Mouse (Mus musculus) neutrophil, adult 5-6 weeks (primary cell): ENCODE results near the gene Brd4. TPM values are rescaled to one million over a fixed set of nuclear protein-coding genes. Genes with fewer than 3 reads are reported as not detected.

Experiments
- total RNA-seq: library from RNA; stranded (forward); fragments of 200-1000 nt; gene quantifications from 2 replicates; pipeline ENCODE4 v1.2.3, GENCODE M21; 2017

The Brd4 gene
- total RNA-seq, 1 experiment from 2014 or later, result 73.6 TPM

Other genes starting within 250 kb of the Brd4 start
- 16.3 and 23.0 TPM in 2 replicates for gene Rrp1b, start 248.6 kb downstream of the Brd4 start, total RNA-seq
- not detected in 2 replicates for gene Hsf2bp, start 248.4 kb downstream of the Brd4 start, total RNA-seq
- gene Notch3, start 117.9 kb downstream of the Brd4 start, total RNA-seq, result not detected in 2 replicates
- gene Ephx3, start 95.2 kb downstream of the Brd4 start, total RNA-seq, result 0.37 and 0.58 TPM in 2 replicates
- 227 and 237 TPM in 2 replicates for gene Akap8, start 36.5 kb upstream of the Brd4 start, total RNA-seq
- 275 and 277 TPM in 2 replicates for gene Akap8l, start 65.9 kb upstream of the Brd4 start, total RNA-seq
- gene Wiz, start 104.7 kb upstream of the Brd4 start, total RNA-seq, result 9.1 and 12.3 TPM in 2 replicates
- 190 and 210 TPM in 2 replicates for gene Rasal3, start 118.9 kb upstream of the Brd4 start, total RNA-seq
- gene Pglyrp2, start 139.4 kb upstream of the Brd4 start, total RNA-seq, result 8.3 and 8.8 TPM in 2 replicates
- gene Cyp4f39, start 168.0 kb upstream of the Brd4 start, total RNA-seq, result not detected in 2 replicates
- gene Cyp4f17, start 221.3 kb upstream of the Brd4 start, total RNA-seq, result 0.49 and 1.0 TPM in 2 replicates